Mouse (Mus musculus): ENCODE data around the gene Nat8f4. TPM values are rescaled to one million over a fixed set of nuclear protein-coding genes. Genes with fewer than 3 reads are reported as not detected.

Nat8f4 gene
- polyA plus RNA-seq, 1 experiment from 2014 or later: 7.9 TPM

DNA sequence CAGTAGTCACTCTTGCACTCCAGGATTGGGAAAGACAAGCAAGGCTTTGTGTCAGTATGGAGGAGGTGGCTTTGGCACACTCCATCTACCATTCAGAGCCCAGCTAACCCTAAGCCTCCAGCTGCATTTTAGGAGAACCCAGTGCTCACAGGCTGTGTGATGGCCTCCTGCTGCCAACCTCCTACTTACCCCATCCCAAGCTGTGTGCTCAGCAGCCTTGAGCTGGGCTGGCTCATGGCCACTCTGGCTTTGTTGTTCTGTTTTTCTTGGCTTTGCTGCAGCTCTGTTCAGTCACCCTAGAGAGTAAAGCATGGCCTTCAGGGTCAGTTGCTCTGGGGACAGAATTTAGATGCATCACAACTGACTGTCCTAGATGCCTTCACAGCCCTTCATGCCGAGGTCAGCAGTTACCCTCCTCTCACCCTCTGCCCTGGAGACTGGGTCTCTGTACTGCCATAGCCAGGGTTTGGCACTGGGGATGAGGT lies 48.4 kb downstream of the Nat8f4 start:
- H3K9ac ChIP-seq: no peak overlapping the region
- H3K4me3 ChIP-seq (replicated peaks): no peak overlapping the region
- H3K36me3 ChIP-seq (replicated peaks): no peaks in the 10 kb centered on the region
- H3K4me1 ChIP-seq: no peaks in the 10 kb centered on the region
- no peaks in the 10 kb centered on the region for H3K9me3 ChIP-seq
- H3K4me2 ChIP-seq: no peak overlapping the region
- no peak for ATAC-seq (ENCODE audit: low FRiP score)
- WGBS: 73% methylated on average over 1 of the region's 1 CpGs
- H3K27me3 ChIP-seq: no peaks in the 10 kb centered on the region
- H3K27ac ChIP-seq: no peak overlapping the region

DNA sequence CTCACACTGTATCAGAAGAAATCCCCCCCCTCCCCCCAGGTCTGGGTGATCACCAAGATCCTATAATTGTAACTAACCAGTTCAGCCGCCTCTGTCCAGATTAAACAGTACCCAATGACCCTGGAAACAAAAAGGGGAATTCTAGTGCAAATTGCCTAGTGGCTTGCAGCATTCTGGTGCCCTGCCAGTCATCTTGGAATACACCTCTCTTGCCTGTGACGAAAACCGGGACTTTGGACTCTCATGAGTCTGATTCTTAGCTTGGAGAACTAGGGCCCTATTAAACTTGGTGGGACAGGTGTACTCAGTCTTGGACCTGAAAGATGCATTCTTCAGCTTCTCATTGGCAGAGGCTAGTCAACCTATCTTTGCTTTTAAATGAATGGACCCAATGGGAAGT lies 51.2 kb downstream of the Nat8f4 start:
- no peaks in the 10 kb centered on the region for H3K36me3 ChIP-seq (replicated peaks)
- H3K4me1 ChIP-seq: no peaks in the 10 kb centered on the region
- no peak overlapping the region for H3K4me2 ChIP-seq
- no peaks in the 10 kb centered on the region for H3K9me3 ChIP-seq
- H3K27ac ChIP-seq: no peak overlapping the region
- 78% methylated on average over 3 of the region's 3 CpGs for WGBS
- no peak overlapping the region for H3K9ac ChIP-seq
- H3K27me3 ChIP-seq: no peaks in the 10 kb centered on the region
- H3K4me3 ChIP-seq (replicated peaks): no peak overlapping the region
- no peak for ATAC-seq (ENCODE audit: low FRiP score)

DNA sequence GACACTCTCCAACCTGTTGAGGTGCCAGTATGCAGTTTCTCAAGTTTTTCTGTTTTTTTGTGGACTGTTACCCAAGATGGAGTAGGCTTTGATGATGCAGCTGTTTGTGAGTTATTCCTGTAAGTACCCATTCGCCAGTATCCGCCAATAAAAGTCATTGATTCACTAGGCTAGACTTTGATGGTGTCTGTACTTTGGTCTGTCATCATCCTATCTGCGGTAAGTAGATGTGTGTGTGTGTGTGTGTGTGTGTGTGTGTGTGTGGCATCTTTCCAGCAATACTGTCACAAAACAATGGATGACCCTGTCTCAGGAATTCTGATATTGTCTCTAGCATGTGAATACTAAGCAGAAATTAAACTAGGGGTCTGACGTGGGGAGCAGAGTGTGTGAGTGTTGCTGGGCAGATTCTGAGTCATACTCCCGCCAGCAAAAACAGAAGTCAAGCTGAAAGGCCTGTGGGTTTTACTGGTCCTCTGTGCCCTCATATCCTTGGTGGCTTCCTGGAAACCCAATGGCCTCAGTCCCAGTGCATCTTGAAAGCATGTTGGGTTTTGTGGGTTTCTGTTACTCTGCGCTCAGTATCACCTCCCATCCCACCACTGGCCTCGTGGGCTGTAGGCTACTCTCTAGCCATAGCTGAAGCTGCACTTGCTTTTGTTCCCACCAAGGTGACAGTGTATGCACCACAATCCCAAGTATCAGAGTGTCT lies 53.5 kb downstream of the Nat8f4 start:
- Histone ChIP-seq H3K4me1 (peaks cover 6% of the 10 kb centered on the region; the same call in 1 of the 2 replicates), H3K27me3 (no peaks in the 10 kb centered on the region), H3K9ac (no peak overlapping the region), H3K9me3 (no peaks in the 10 kb centered on the region), H3K27ac (no peak overlapping the region), H3K4me2 (no peak overlapping the region), H3K36me3 (replicated peaks) (no peaks in the 10 kb centered on the region), H3K4me3 (replicated peaks) (no peak overlapping the region)
- ATAC-seq (ENCODE audit: low FRiP score): no peak
- 88% methylated on average over 7 of the region's 7 CpGs for WGBS

DNA sequence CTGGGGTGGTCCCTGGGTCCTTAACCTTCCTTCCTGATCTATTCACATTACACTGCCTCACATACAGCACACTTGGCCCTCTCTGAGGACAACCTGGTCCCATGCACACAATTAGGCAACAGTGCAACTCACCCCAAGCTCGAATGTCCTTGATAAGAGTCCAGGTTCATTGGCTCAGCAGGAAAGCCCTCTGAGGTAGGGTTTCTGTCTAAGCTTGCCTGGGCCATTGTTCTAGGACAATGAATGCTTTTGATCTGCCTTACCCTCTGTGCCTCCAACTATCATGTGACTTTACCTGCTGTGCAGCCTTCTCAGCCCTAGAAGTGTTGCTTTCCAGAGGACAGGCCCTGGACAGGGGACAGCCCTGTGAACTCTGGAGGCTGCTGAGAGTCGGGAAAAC lies 55.4 kb downstream of the Nat8f4 start:
- H3K27me3 ChIP-seq: no peaks in the 10 kb centered on the region
- no peak overlapping the region for H3K4me3 ChIP-seq (replicated peaks)
- no peak overlapping the region for H3K27ac ChIP-seq
- H3K9ac ChIP-seq: no peak overlapping the region
- H3K36me3 ChIP-seq (replicated peaks): no peaks in the 10 kb centered on the region
- H3K4me1 ChIP-seq: peaks cover 6% of the 10 kb centered on the region; the same call in 1 of the 2 replicates
- no peaks in the 10 kb centered on the region for H3K9me3 ChIP-seq
- 10% methylated on average over 2 of the region's 2 CpGs for WGBS
- ATAC-seq (ENCODE audit: low FRiP score): no peak
- no peak overlapping the region for H3K4me2 ChIP-seq

Other genes with a start within 250 kb of the Nat8f4 start
- gene Nat8f7, start 191.7 kb downstream of the Nat8f4 start, polyA plus RNA-seq (2016; fragmentation: Nextera tagmentation; extraction: Ambion mirVana): not detected in 2 replicates
- gene Nat8f3, start 139.1 kb downstream of the Nat8f4 start, polyA plus RNA-seq (2016; fragmentation: Nextera tagmentation; extraction: Ambion mirVana): 0.21 and 0.47 TPM in 2 replicates
- not detected in 2 replicates for gene Nat8f6, start 83.9 kb downstream of the Nat8f4 start, polyA plus RNA-seq (2016; fragmentation: Nextera tagmentation; extraction: Ambion mirVana)
- gene Nat8f5, start 83.9 kb downstream of the Nat8f4 start, polyA plus RNA-seq (2016; fragmentation: Nextera tagmentation; extraction: Ambion mirVana): not detected in 2 replicates
- gene Nat8, start 72.8 kb downstream of the Nat8f4 start, polyA plus RNA-seq (2016; fragmentation: Nextera tagmentation; extraction: Ambion mirVana): not detected in 2 replicates
- not detected in 2 replicates for gene Nat8f2, start 35.7 kb downstream of the Nat8f4 start, polyA plus RNA-seq (2016; fragmentation: Nextera tagmentation; extraction: Ambion mirVana)
- 39.1 TPM in 2 replicates for gene Tprkb, start 7.0 kb upstream of the Nat8f4 start, polyA plus RNA-seq (2016; fragmentation: Nextera tagmentation; extraction: Ambion mirVana)
- 7.0 and 10.2 TPM in 2 replicates for gene Nat8f1, start 10.8 kb upstream of the Nat8f4 start, polyA plus RNA-seq (2016; fragmentation: Nextera tagmentation; extraction: Ambion mirVana)
- 47.3 and 49.5 TPM in 2 replicates for gene Dusp11, start 56.8 kb upstream of the Nat8f4 start, polyA plus RNA-seq (2016; fragmentation: Nextera tagmentation; extraction: Ambion mirVana)
- gene Figla, start 111.3 kb upstream of the Nat8f4 start, polyA plus RNA-seq (2016; fragmentation: Nextera tagmentation; extraction: Ambion mirVana): not detected in 2 replicates
- gene Add2, start 123.8 kb upstream of the Nat8f4 start, polyA plus RNA-seq (2016; fragmentation: Nextera tagmentation; extraction: Ambion mirVana): 124 and 128 TPM in 2 replicates

All from forebrain, embryonic 12.5 days (tissue).